Mouse (Mus musculus) forebrain, embryonic 14.5 days (tissue): ENCODE results near the gene Lmx1a. TPM values are rescaled to one million over a fixed set of nuclear protein-coding genes. Genes with fewer than 3 reads are reported as not detected.

ENCODE experiments used
- polyA plus RNA-seq: library from polyadenylated mRNA; unstranded; fragments of >200 nt; fragmentation: Nextera tagmentation; extraction: Ambion mirVana; gene quantifications from 2 replicates; pipeline ENCODE4 v1.2.1, GENCODE M21; 2014

Gene Lmx1a
- polyA plus RNA-seq, 1 experiment from 2014 or later: 2.8 TPM

Other genes starting within 250 kb of the Lmx1a start
- not detected in 2 replicates for gene Lrrc52, start 222.5 kb upstream of the Lmx1a start, polyA plus RNA-seq
- 9.3 and 18.6 TPM in 2 replicates for gene Rxrg, start 90.9 kb upstream of the Lmx1a start, polyA plus RNA-seq